Mouse (Mus musculus): ENCODE data around the gene Cfap97d1.

DNA sequence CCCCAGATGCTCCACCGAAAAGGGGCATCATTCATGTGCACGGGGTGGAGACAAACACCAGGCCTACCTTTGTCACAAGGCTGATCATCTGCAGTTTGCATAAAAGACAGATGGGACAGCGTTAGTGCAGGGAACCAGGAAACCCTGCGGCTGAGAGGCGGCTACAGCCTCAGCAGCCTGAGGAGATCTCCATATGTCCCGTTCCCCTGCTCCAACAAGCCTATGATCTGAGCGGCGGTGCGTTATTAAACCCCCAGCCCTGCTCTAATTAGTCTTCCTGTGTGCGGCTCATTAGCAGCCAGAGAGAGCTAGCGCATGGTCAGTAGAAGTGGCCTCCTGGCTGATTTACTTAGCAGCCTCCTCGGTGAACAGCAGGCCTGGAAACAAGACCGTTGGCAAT, 26.1 kb downstream of the Cfap97d1 start:
- TF ChIP-seq CTCF (IDR thresholded peaks at IDR 0.05; ENCODE audit: insufficient read depth, low read length) (no peak), POLR2A (IDR thresholded peaks at IDR 0.05; ENCODE audit: borderline replicate concordance, extremely low read depth, low read depth, low read length) (no peak)

Measured in lung, adult 2 months (tissue).